Mouse (Mus musculus): ENCODE results near the gene Immp2l.

Gene Immp2l

GRCm38 (mm10) chr12:41325756-41326155 is 301.9 kb downstream of the Immp2l start:
- no peak for DNase-seq

- no peak for DNase-seq
Observed at GRCm38 (mm10) chr12:41330988-41331671, 307.2 kb downstream of the Immp2l start.

- no peak for DNase-seq
Observed at GRCm38 (mm10) chr12:41345621-41346020, 321.7 kb downstream of the Immp2l start.

GRCm38 (mm10) chr12:41347494-41347893 is 323.6 kb downstream of the Immp2l start:
- DNase-seq: no peak

- DNase-seq: no peak
Observed at GRCm38 (mm10) chr12:41349386-41349785, 325.5 kb downstream of the Immp2l start.

GRCm38 (mm10) chr12:41349814-41350213 is 325.9 kb downstream of the Immp2l start:
- no peak for DNase-seq

GRCm38 (mm10) chr12:41351275-41351674 is 327.4 kb downstream of the Immp2l start:
- DNase-seq: no peak

GRCm38 (mm10) chr12:41354857-41355256 is 331.0 kb downstream of the Immp2l start:
- no peak for DNase-seq

GRCm38 (mm10) chr12:41356040-41356439 is 332.1 kb downstream of the Immp2l start:
- no peak for DNase-seq

- DNase-seq: no peak
Observed at GRCm38 (mm10) chr12:41386685-41387084, 362.8 kb downstream of the Immp2l start.

- DNase-seq: no peak
Observed at GRCm38 (mm10) chr12:41394231-41394630, 370.3 kb downstream of the Immp2l start.

GRCm38 (mm10) chr12:41401136-41401535 is 377.2 kb downstream of the Immp2l start:
- DNase-seq: no peak

- no peak for DNase-seq
Observed at GRCm38 (mm10) chr12:41401923-41402322, 378.0 kb downstream of the Immp2l start.

- peak; percentile 4 for DNase-seq
Observed at GRCm38 (mm10) chr12:41409431-41409830, 385.5 kb downstream of the Immp2l start.

GRCm38 (mm10) chr12:41416635-41417034 is 392.7 kb downstream of the Immp2l start:
- DNase-seq: no peak

- no peak for DNase-seq
Observed at GRCm38 (mm10) chr12:41417099-41417498, 393.2 kb downstream of the Immp2l start.

GRCm38 (mm10) chr12:41417961-41418360 is 394.1 kb downstream of the Immp2l start:
- no peak for DNase-seq

- DNase-seq: no peak
Observed at GRCm38 (mm10) chr12:41425101-41425679, 401.3 kb downstream of the Immp2l start.

GRCm38 (mm10) chr12:41427464-41427863 is 403.6 kb downstream of the Immp2l start:
- DNase-seq: no peak

GRCm38 (mm10) chr12:41428806-41429205 is 404.9 kb downstream of the Immp2l start:
- DNase-seq: no peak

GRCm38 (mm10) chr12:41436206-41436985 is 412.5 kb downstream of the Immp2l start:
- no peak for DNase-seq

- peak; percentile 55 for DNase-seq
Observed at GRCm38 (mm10) chr12:41438446-41438845, 414.6 kb downstream of the Immp2l start.

GRCm38 (mm10) chr12:41468374-41468991 is 444.6 kb downstream of the Immp2l start:
- DNase-seq: no peak
